ENCODE assay signal across 9 mouse cellular contexts in genomic region chr11:101190913-101191907, GRCm38 (mm10). TPM values are rescaled to one million over a fixed set of nuclear protein-coding genes. Genes with fewer than 3 reads are reported as not detected.
DNase-seq lines count a peak whose midpoint lies in the region; ATAC-seq lines count a peak whose summit lies in the region.
"Had no signal": no experiment of that assay in that cellular context is flagged by ENCODE, and none has a peak within 500 bp of the region (broad histone marks: within the 10 kb centered on the region; RNA-seq: fewer than 3 reads in every experiment).

No protein-coding gene starts in this region.

- no peak for DNase-seq in kidney, adult 18-20 months
- peak; percentile 55 for DNase-seq in cerebellum, adult 8-10 months
- peak; percentile 43 for DNase-seq in heart, postnatal 4 days
- DNase-seq in gastrocnemius, postnatal 4 days (ENCODE audit: low spot score in 2 of 2): no peak
- DNase-seq in kidney, postnatal 36 days: no peak

- peaks cover 41% of the 10 kb centered on the region for H3K4me1 ChIP-seq in kidney, embryonic 16.5 days (ENCODE audit: insufficient read depth, low read length)
- H3K4me1 ChIP-seq in midbrain, embryonic 13.5 days (replicated peaks): peaks cover 31% of the 10 kb centered on the region

- H3K36me3 ChIP-seq in kidney, embryonic 16.5 days (ENCODE audit: insufficient read depth, low read length): peaks cover 31% of the 10 kb centered on the region
- H3K36me3 ChIP-seq in midbrain, embryonic 13.5 days: peaks cover 11% of the 10 kb centered on the region

- 0 out of 2 replicates have a peak overlapping the region, but pooled peaks have one; percentile 12 for H3K9ac ChIP-seq in kidney, embryonic 16.5 days (replicated peaks; ENCODE audit: low read length)
- 0 out of 2 replicates have a peak overlapping the region, but pooled peaks have one; percentile 2 for H3K9ac ChIP-seq in midbrain, embryonic 13.5 days (replicated peaks)

- H3K9me3 ChIP-seq in kidney, embryonic 16.5 days (ENCODE audit: low read length): no peaks in the 10 kb centered on the region
- no peaks in the 10 kb centered on the region for H3K9me3 ChIP-seq in midbrain, embryonic 13.5 days

- H3K27me3 ChIP-seq in kidney, embryonic 16.5 days (ENCODE audit: insufficient read depth, low read length): no peaks in the 10 kb centered on the region
- no peaks in the 10 kb centered on the region for H3K27me3 ChIP-seq in midbrain, embryonic 13.5 days

- H3K4me3 ChIP-seq in kidney, embryonic 16.5 days (ENCODE audit: low read length): no peak overlapping the region
- no peak overlapping the region for H3K4me3 ChIP-seq in midbrain, embryonic 13.5 days (replicated peaks)

- WGBS in kidney, embryonic 16.5 days: 46% methylated on average over 17 of the region's 17 CpGs
- 60% methylated on average over 17 of the region's 17 CpGs for WGBS in midbrain, embryonic 13.5 days

- ATAC-seq in kidney, embryonic 16.5 days (ENCODE audit: low FRiP score, low TSS enrichment): no peak
- ATAC-seq in midbrain, embryonic 13.5 days: 0 out of 2 replicates have a peak, but pooled peaks have one; percentile 31
- ATAC-seq in activated CD4-positive, CD25-positive, alpha-beta regulatory T cell, adult 4 months: no peak

- no peak overlapping the region for H3K4me2 ChIP-seq in kidney, embryonic 16.5 days (replicated peaks; ENCODE audit: low read depth, low read length)
- no peak overlapping the region for H3K4me2 ChIP-seq in midbrain, embryonic 13.5 days (replicated peaks)

- H3K27ac ChIP-seq in kidney, embryonic 16.5 days (ENCODE audit: low read length): peak overlapping the region; percentile 94
- H3K27ac ChIP-seq in midbrain, embryonic 13.5 days: peak overlapping the region; percentile 82

RNA-seq across cellular contexts. Expression of gene Ccr10, which starts 16.0 kb away (rescaled TPM):
- 0.50 and 0.76 TPM in 2 replicates for polyA plus RNA-seq in kidney, embryonic 16.5 days (2015; fragmentation: Nextera tagmentation; extraction: Ambion mirVana)
- total RNA-seq in heart, postnatal 4 days (2021): not detected
- polyA plus RNA-seq in midbrain, embryonic 13.5 days (2015; fragmentation: Nextera tagmentation; extraction: Ambion mirVana): 0.19 and 0.38 TPM in 2 replicates
- polyA plus RNA-seq in activated CD4-positive, CD25-positive, alpha-beta regulatory T cell, adult 4 months (2017; shearing (Covaris generic)): 1 to 10 TPM; 1.5 to 1.6 TPM
- total RNA-seq in gastrocnemius, postnatal 4 days (2021): under 1 TPM; 0.36 to 0.37 TPM
- total RNA-seq: hematopoietic stem cell, adult 5-6 weeks had no signal

RNA-seq across cellular contexts. Expression of gene Plekhh3, which starts 20.1 kb away (rescaled TPM):
- polyA plus RNA-seq in kidney, embryonic 16.5 days (2015; fragmentation: Nextera tagmentation; extraction: Ambion mirVana): 18.7 and 19.2 TPM in 2 replicates
- total RNA-seq in heart, postnatal 4 days (2021): 10 to 100 TPM; 23.1 to 27.3 TPM
- 7.3 and 8.1 TPM in 2 replicates for polyA plus RNA-seq in midbrain, embryonic 13.5 days (2015; fragmentation: Nextera tagmentation; extraction: Ambion mirVana)
- not detected for polyA plus RNA-seq in activated CD4-positive, CD25-positive, alpha-beta regulatory T cell, adult 4 months (2017; shearing (Covaris generic))
- 10 to 100 TPM; 39.5 to 41.4 TPM for total RNA-seq in gastrocnemius, postnatal 4 days (2021)
- total RNA-seq: hematopoietic stem cell, adult 5-6 weeks had no signal

RNA-seq across cellular contexts. Expression of gene Cntnap1, which starts 20.9 kb away (rescaled TPM):
- polyA plus RNA-seq in kidney, embryonic 16.5 days (2015; fragmentation: Nextera tagmentation; extraction: Ambion mirVana): 2.2 TPM in 2 replicates
- total RNA-seq in heart, postnatal 4 days (2021): 1 to 10 TPM; 1.5 to 1.6 TPM
- 1.3 and 1.5 TPM in 2 replicates for polyA plus RNA-seq in midbrain, embryonic 13.5 days (2015; fragmentation: Nextera tagmentation; extraction: Ambion mirVana)
- polyA plus RNA-seq in activated CD4-positive, CD25-positive, alpha-beta regulatory T cell, adult 4 months (2017; shearing (Covaris generic)): under 1 TPM; 0.29 to 0.33 TPM
- 1 to 10 TPM; 3.2 to 4.1 TPM for total RNA-seq in gastrocnemius, postnatal 4 days (2021)
- total RNA-seq: hematopoietic stem cell, adult 5-6 weeks had no signal

RNA-seq across cellular contexts. Expression of gene Ezh1, which starts 35.1 kb away (rescaled TPM):
- polyA plus RNA-seq in kidney, embryonic 16.5 days (2015; fragmentation: Nextera tagmentation; extraction: Ambion mirVana): 25.1 and 29.5 TPM in 2 replicates
- 10 to 100 TPM; 14.7 to 15.0 TPM for total RNA-seq in heart, postnatal 4 days (2021)
- polyA plus RNA-seq in midbrain, embryonic 13.5 days (2015; fragmentation: Nextera tagmentation; extraction: Ambion mirVana): 17.6 and 17.7 TPM in 2 replicates
- polyA plus RNA-seq in activated CD4-positive, CD25-positive, alpha-beta regulatory T cell, adult 4 months (2017; shearing (Covaris generic)): 10 to 100 TPM; 48.1 to 52.2 TPM
- total RNA-seq in gastrocnemius, postnatal 4 days (2021): 10 to 100 TPM; 19.3 to 24.6 TPM

RNA-seq across cellular contexts. Expression of gene Tubg2, which starts 35.5 kb away (rescaled TPM):
- polyA plus RNA-seq in kidney, embryonic 16.5 days (2015; fragmentation: Nextera tagmentation; extraction: Ambion mirVana): 4.2 and 4.5 TPM in 2 replicates
- total RNA-seq in heart, postnatal 4 days (2021): 1 to 10 TPM; 6.6 to 7.0 TPM
- polyA plus RNA-seq in midbrain, embryonic 13.5 days (2015; fragmentation: Nextera tagmentation; extraction: Ambion mirVana): 29.8 and 31.6 TPM in 2 replicates
- polyA plus RNA-seq in activated CD4-positive, CD25-positive, alpha-beta regulatory T cell, adult 4 months (2017; shearing (Covaris generic)): under 1 TPM; 0.68 to 0.94 TPM
- 1 to 10 TPM; 6.8 TPM for total RNA-seq in gastrocnemius, postnatal 4 days (2021)
- total RNA-seq: hematopoietic stem cell, adult 5-6 weeks had no signal

Comparison
In these comparisons a context has a peak if more than half of its experiments do, and no peak if none do; other contexts are left out.
1. DNase-seq: peak in cerebellum, adult 8-10 months (single experiment) and heart, postnatal 4 days (single experiment); none in kidney, adult 18-20 months (single experiment), gastrocnemius, postnatal 4 days (0 of 2) and kidney, postnatal 36 days (0 of 2).